Mouse (Mus musculus) small intestine, adult 2 months (tissue): ENCODE data around the gene Vwa1.

Experiments used
- CTCF ChIP-seq: fragments of 200-500 bp; IDR thresholded peaks from 2 replicates; pipeline ENCODE4 v1.5.1; 2012; ENCODE audit warnings: low read depth, mild to moderate bottlenecking, control low read depth, inconsistent platforms, low read length, moderate library complexity, mixed read lengths; ENCODE audit not compliant: insufficient replicate concordance, insufficient read length; ENCODE audit errors: extremely low read depth
- POLR2A ChIP-seq: fragments of 200-500 bp; IDR thresholded peaks from 2 replicates; pipeline ENCODE4 v1.6.1; 2012; ENCODE audit warnings: low read depth, mild to moderate bottlenecking, control low read depth, inconsistent platforms, low read length, moderate library complexity

DNA sequence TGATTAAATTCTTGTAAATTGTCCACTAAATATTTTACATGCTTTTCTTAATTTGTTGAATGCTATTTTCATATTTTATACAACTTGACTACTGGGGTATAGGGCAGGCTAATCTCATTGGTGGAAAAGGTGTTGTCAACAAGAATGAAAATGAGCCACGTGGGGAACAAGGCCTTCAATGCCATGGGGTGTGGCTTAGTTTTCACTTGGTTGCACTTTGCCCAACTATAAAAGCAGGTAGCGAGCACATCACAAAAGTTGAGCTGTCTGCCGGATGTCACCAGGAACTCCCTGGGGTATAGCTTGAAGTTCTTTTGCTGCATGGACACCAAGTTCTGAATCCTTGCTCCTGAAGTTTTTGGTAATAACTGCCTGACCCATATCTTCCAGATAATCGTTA is 43.0 kb upstream of the Vwa1 start:
- TF ChIP-seq POLR2A, result no peak
- TF ChIP-seq CTCF, result no peak
